Mouse (Mus musculus): ENCODE measurements around the gene Dse. TPM values are rescaled to one million over a fixed set of nuclear protein-coding genes. Genes with fewer than 3 reads are reported as not detected.

Gene Dse
- total RNA-seq, 2 experiments from 2014 or later = 4.2 to 4.5 TPM

- Histone ChIP-seq H3K27ac (no peak overlapping the region), H3K4me3 (no peak overlapping the region)
- intact Hi-C loops (cut with DNase I) = no loop called here
- DNase-seq = no peak
- TF ChIP-seq CTCF (IDR thresholded peaks at IDR 0.05) = no peak
These were observed 16.1 kb upstream of the Dse start for GRCm38 (mm10) chr10:34223660-34224059.

GRCm38 (mm10) chr10:34221909-34222620 is 14.6 kb upstream of the Dse start:
- intact Hi-C loops (cut with DNase I) = no loop called here
- H3K27ac ChIP-seq = no peak overlapping the region
- H3K4me3 ChIP-seq = no peak overlapping the region
- DNase-seq = no peak
- no peak for TF ChIP-seq CTCF (IDR thresholded peaks at IDR 0.05)

DNA sequence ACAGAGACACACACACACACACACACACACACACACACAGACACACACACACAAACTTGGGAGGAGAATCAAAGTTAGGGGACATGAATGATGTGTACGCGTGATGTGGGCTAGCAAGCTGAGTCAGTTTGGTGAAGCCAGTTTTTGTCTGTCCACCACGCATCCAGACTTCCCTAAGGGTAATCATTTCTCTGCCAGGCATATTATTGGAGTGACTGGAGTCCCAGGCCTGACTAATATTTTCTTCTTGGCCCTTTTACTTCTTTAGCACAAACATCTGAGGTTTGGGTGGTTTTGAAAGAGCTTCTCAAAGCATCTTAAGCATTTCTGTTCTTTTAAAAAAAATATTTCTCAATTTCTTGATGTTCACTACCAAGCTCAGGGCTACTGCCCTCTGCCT is 10.7 kb upstream of the Dse start:
- no peak for TF ChIP-seq CTCF (IDR thresholded peaks at IDR 0.05)
- H3K27ac ChIP-seq = peak overlapping the region; percentile 35
- no peak for DNase-seq
- intact Hi-C loops (cut with DNase I) = no loop called here
- no peak overlapping the region for H3K4me3 ChIP-seq

DNA sequence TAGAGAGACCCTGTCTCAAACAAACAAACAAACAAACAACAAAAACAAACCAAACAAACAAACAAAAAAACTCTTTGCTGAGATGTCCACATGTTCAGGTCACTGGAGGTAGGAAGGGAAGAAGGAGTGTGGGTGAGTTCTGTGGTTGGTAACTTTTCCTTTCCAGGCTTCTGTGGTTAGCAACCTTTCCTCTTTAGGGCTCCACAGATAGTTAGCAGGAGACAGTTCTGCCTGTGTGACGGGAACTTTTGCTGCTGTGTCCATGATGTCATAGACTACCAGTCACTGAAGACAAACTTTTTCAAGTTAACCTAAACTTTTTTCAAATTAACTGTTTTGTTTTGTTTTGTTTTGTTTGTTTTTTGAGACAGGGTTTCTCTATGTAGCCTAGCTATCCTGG is 8.2 kb upstream of the Dse start:
- no peak for TF ChIP-seq CTCF (IDR thresholded peaks at IDR 0.05)
- intact Hi-C loops (cut with DNase I) = no loop called here
- DNase-seq = no peak
- H3K4me3 ChIP-seq = no peak overlapping the region
- no peak overlapping the region for H3K27ac ChIP-seq

- intact Hi-C loops (cut with DNase I) = no loop called here
These were observed 2.4 kb upstream of the Dse start for GRCm38 (mm10) chr10:34209951-34210350.

DNA sequence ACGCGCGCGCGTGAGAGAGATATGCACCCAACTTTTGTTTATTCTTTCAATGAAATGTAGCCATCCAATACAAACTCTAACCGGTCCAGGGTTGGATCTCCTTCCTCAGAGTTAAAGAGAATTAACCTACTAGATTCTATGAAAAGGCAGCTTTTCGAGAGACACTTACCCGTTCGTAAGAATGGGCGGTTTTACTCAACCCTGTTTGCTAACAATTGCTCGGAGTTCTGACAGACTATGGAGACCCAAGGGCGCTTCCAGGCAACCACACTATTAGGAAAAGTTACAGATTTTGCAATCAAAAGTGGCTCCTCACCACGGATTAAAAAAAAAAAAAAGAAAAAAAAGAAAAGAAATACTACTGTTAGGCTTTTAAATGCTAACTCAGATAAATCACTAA is 516 bp upstream of the Dse start:
- DNase-seq = no peak
- Histone ChIP-seq H3K27ac (peak overlapping the region; percentile 93; the same call in 1 of the 2 replicates), H3K4me3 (peak overlapping the region; percentile 94)
- intact Hi-C loops (cut with DNase I) = no loop called here
- TF ChIP-seq CTCF (IDR thresholded peaks at IDR 0.05) = no peak

More at GRCm38 (mm10) chr10:34209951-34210350, 2.4 kb upstream of the Dse start:
- no peak overlapping the region for H3K4me3 ChIP-seq
- no peak for TF ChIP-seq CTCF (IDR thresholded peaks at IDR 0.05)
- no peak overlapping the region for H3K27ac ChIP-seq
- no peak for DNase-seq

GRCm38 (mm10) chr10:34206783-34207502 is 572 bp downstream of the Dse start:
- no peak for TF ChIP-seq CTCF (IDR thresholded peaks at IDR 0.05)
- Histone ChIP-seq H3K27ac (peak overlapping the region; percentile 93), H3K4me3 (peak overlapping the region; percentile 94)
- intact Hi-C loops (cut with DNase I) = no loop called here
- DNase-seq = peak; percentile 88

DNA sequence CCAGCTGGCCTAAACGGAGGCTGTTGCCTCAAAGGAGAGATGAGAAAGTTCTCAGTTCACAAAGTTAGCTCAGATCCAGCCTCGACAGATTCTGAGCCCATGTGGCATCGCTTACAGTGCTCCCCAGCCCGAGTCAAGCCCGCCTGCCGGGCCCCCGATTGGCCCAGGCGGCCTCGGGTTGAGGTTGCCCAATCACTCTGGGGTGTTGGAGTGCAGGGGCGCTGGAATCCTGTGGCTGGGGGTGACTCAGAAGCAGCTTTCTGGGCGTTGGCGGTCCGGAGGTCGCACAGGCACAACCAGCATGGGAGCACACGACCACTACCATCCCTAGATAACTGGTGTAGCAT is 1.1 kb downstream of the Dse start:
- Histone ChIP-seq H3K4me3 (peak overlapping the region; percentile 94), H3K27ac (peak overlapping the region; percentile 93)
- intact Hi-C loops (cut with DNase I) = no loop called here
- peak; percentile 83 for DNase-seq
- TF ChIP-seq CTCF (IDR thresholded peaks at IDR 0.05) = no peak; the same call in 1 of the 2 replicates

- intact Hi-C loops (cut with DNase I) = no loop called here
- Histone ChIP-seq H3K4me3 (peak overlapping the region; percentile 94), H3K27ac (peak overlapping the region; percentile 93)
- no peak for DNase-seq
- TF ChIP-seq CTCF (IDR thresholded peaks at IDR 0.05) = no peak
These were observed 1.7 kb downstream of the Dse start for GRCm38 (mm10) chr10:34205825-34206224.

- H3K4me3 ChIP-seq = no peak overlapping the region
- peak overlapping the region; percentile 52 for H3K27ac ChIP-seq
- intact Hi-C loops (cut with DNase I) = no loop called here
- no peak for TF ChIP-seq CTCF (IDR thresholded peaks at IDR 0.05)
- peak; percentile 53 for DNase-seq
These were observed 6.8 kb downstream of the Dse start for GRCm38 (mm10) chr10:34200689-34201088.

GRCm38 (mm10) chr10:34198574-34198973 is 8.9 kb downstream of the Dse start:
- intact Hi-C loops (cut with DNase I) = no loop called here
- Histone ChIP-seq H3K27ac (peak overlapping the region; percentile 31; the same call in 1 of the 2 replicates), H3K4me3 (no peak overlapping the region)
- no peak for TF ChIP-seq CTCF (IDR thresholded peaks at IDR 0.05)
- no peak for DNase-seq

- no peak overlapping the region for H3K4me3 ChIP-seq
- intact Hi-C loops (cut with DNase I) = no loop called here
- no peak for DNase-seq
- no peak for TF ChIP-seq CTCF (IDR thresholded peaks at IDR 0.05)
- H3K27ac ChIP-seq = 0 out of 2 replicates have a peak overlapping the region, but pooled peaks have one; percentile 31
These were observed 9.5 kb downstream of the Dse start for GRCm38 (mm10) chr10:34198061-34198460.

- H3K27ac ChIP-seq = no peak overlapping the region
- intact Hi-C loops (cut with DNase I) = no loop called here
- DNase-seq = no peak
- TF ChIP-seq CTCF (IDR thresholded peaks at IDR 0.05) = no peak
- no peak overlapping the region for H3K4me3 ChIP-seq
These were observed 10.2 kb downstream of the Dse start for GRCm38 (mm10) chr10:34197269-34197668.

All from gastrocnemius, adult 2 months (tissue).